Mouse (Mus musculus): ENCODE results near the gene Chga. TPM values are rescaled to one million over a fixed set of nuclear protein-coding genes. Genes with fewer than 3 reads are reported as not detected.

Gene Chga
- total RNA-seq, 2 experiments from 2014 or later: 0.21 to 0.36 TPM

DNA sequence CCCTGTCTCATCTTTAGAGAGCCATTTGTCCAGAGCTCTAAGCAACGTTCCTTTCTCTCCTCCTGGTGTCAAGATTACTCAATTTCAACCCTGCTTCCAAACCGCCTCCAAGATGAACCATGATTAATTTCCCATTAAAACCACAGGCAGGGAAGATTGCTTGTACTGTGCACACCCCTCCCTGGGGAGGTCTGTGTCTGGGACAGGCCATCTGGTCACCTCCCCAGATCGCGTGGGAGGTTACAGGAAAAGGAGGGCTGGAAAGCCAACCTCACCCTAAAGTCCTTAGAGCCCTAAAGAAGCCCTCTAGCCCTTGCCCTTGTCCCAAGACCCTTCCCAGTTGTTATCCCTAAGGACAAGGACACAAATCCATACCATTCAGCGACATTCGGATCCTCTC lies 45.6 kb downstream of the Chga start:
- no peak for DNase-seq

DNA sequence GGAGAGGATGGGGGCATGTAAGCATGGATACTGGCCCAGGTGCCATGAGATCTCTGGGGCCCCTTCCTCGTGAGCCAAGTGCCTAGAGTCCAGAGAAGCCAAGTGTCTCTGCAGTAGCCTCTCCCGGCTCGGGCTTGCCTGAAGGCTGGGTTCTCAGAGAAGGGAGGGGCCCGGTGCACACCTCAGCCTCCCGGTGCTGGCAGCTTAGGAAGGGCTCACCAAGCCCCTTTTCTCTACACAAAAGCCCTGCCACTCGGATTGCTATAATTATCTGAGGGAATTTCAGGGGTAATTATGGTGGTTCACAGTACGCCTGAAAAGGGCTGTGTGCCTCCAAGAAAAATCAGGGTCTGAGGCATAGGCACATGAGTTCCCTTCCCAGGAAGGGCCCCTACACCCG lies 47.1 kb downstream of the Chga start:
- no peak for DNase-seq

DNA sequence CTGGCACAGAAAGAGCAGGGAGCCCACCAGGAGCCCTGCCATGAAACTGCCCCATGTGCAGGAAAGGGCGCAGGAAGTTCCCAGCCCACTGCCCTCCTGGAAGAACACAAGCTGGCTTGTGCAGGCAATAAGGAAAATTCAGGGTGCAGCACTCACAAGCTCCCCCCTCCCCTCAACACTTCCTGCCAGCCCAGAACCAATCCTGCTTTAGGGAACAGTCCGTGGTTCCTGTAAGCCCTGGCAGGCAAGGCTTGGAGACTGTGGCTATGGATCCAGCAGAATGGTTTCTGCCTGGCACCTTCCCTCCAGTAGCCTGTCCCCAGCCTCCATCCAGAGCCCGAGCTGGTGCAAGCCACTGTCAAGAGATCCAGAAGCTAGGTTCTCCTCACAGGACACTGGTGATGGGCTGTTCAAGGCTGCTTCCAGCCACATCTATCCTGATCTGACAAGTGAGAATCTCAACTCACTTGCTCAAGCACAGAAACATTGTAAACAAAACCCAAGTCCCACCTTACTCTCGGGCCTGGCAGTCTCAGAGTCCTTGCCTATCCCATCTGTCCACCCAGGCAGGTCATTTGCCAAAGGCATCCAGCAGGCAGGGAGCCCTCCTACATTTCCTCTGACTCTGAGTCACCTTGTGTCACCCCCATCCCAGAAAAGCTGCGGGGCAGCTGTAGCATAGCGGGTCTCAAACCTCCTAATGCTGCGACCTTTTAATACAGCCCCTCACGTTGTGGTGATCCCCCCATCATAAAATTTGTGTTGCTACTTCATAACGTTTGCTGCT lies 47.7 kb downstream of the Chga start:
- DNase-seq: no peak

DNA sequence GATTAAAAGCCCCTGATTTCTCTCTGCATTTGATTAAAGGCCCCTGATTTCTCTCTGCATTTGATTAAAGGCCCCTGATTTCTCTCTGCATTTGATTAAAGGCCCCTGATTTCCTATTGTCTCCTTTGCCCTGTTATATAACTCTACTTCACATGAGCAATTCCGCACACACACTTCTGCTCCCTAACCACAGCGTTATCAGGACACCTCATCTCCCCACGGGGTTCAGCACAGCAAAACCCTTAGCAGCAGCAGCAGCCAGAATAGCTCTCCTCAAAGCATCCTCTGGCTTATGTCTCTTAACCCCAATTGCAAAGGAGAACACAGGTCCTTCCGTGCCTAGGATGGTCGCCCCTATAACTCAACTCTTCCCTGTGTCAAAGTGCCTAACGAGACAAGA lies 50.8 kb downstream of the Chga start:
- no peak for DNase-seq

DNA sequence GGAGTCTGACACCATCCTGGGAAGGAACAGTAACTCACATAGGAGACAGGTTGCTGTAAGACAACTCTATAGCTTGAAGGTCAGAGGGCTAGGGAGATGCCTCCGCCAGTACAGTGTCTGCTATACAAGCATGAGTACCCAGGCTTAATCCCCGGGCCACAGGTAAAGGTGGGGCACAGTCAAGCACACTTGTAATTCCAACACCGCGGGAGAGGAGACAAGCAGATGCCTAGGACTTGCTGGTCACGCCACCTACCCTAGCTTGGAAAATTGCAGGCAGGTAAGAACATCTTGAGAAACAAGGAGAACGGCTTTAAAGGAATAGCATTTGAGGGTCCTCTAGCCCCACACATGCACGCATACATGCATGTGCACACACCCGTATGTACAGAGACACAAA lies 52.3 kb downstream of the Chga start:
- DNase-seq: no peak

DNA sequence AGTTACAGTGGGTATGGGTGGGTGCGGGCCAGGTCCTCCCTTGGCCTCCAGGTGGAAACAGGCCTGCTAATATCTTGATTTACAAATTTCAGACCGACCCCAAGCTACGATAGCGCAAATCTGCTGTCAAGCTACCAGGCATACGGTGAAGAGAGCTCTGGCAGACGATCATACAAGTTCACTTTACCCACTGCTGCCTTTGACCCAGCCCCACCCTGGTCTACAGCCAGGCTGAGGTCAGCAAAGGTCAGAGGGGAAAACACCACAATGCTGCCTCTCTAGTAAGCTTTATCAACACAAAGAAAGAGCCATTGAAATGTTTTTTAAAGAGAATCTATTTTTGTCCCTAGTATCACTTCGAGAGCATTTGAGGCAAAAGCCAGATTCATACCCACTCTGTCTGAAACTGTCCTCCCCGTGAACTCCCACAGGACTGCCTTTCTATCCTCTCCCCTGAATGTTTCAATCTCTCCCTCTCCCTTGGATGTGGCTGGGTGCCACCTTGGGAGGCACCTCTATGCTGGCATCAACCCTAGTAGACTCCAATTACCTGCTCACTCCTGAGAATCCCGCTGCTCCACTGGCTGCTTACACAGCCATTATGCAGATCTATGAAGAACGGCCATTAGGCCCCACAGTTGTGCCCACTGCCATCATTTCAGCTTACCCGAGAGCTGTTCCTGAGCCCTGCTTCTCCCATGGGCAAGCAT lies 53.2 kb downstream of the Chga start:
- no peak for DNase-seq

DNA sequence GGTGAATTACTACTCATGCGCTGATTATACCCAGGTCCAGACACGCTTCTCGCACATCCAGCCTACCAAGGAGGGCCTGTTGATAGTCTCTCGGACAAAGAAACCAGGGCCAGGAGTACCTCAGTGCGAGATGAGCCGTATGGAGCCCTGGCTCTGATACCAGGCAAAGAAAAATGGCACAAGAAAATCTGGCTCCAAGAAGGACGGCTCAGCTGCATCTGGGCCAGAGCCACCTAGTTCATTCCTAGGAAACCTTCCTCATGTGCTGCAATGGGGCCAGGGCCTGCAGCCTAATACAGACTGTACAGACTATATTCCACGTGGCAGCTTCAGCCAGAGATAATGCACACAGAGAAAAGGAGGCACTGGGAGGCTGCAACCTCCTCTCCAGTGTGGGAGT lies 56.2 kb downstream of the Chga start:
- no peak for DNase-seq

DNA sequence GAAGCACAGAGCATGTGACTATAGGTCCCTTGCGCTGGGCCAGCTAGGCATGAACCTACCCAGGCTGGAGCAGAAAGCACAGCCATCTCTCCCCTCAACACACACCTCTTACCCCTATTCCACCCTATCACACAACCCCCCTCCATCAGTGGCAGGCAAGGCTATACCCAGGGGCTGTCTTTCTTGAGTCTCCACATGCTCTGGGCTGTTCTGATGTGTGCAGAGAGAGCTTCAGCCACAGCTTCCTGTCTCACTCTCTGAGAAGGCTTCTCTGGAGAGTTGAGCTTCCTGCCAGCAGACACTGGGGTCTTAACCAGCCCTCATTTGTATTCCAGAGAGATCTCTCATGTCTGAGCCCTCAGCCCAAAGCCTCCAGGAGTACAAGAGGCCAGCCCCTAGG lies 57.7 kb downstream of the Chga start:
- DNase-seq: no peak

DNA sequence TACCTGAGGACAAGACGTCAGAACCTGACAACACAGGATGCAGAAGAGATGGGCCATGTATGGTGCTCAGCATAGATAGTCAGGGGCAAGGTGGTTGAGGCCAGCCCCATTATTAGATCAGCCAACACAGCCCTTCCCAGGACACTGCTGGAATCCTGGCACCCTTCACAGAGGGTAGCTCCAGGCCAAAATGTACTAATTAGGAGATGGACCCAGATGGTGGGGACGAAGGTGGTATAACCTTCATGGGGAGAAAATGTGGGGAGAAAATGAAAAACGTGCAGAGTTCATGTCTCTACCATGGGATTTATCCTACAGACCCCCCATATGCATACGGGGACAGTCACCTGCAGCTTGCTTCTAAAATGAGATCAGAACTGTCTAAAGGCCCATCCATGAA lies 58.6 kb downstream of the Chga start:
- no peak for DNase-seq

Other genes starting within 250 kb of the Chga start
- 100 to 1,000 TPM in 1 of 2 experiments, 10 to 100 TPM in 1; 90.0 to 100 TPM for gene Lgmn, start 115.2 kb upstream of the Chga start, total RNA-seq (2021)
- 10 to 100 TPM; 22.0 to 25.3 TPM for gene Golga5, start 85.8 kb upstream of the Chga start, total RNA-seq (2021)
- gene Itpk1, start 150.0 kb downstream of the Chga start, total RNA-seq (2021): 1 to 10 TPM; 5.6 to 6.0 TPM
- gene Moap1, start 188.7 kb downstream of the Chga start, total RNA-seq (2021): 1 to 10 TPM; 6.4 to 6.8 TPM
- gene Tmem251, start 188.8 kb downstream of the Chga start, total RNA-seq (2021): 1 to 10 TPM; 2.3 to 2.7 TPM
- not detected for gene Gm28051, start 202.8 kb downstream of the Chga start, total RNA-seq (2021)
- gene Gon7, start 202.8 kb downstream of the Chga start, total RNA-seq (2021): 1 to 10 TPM; 6.7 to 7.4 TPM
- gene Ubr7, start 203.0 kb downstream of the Chga start, total RNA-seq (2021): 10 to 100 TPM; 15.2 to 17.7 TPM
- gene Gm20604, start 203.7 kb downstream of the Chga start, total RNA-seq (2021): 1 to 10 TPM; 3.4 to 3.5 TPM